Mouse (Mus musculus): ENCODE results near the gene 2700097O09Rik. TPM values are rescaled to one million over a fixed set of nuclear protein-coding genes. Genes with fewer than 3 reads are reported as not detected.

The 2700097O09Rik gene
- total and polyA plus RNA-seq, 2 experiments from 2014 or later, result 11.2 to 16.5 TPM

DNA sequence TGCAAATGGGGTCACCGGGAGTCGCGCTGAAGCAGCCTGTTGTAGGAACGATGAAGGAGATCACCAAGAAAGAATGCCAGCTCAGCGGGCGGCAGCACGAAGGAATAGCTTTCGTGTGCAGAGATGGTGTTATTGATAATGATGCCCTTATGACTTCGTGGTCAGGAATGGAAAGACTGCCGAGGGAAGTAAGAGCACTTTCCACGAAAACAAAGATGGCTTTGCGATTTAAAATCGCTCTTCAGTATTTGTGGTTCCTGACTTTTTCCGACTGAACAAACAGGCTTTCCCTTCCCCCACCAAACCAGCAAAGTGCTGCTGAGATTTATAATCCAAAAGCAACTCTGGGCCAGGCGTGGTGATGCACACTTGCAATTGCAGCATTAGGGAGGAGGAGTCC is 38.9 kb downstream of the 2700097O09Rik start:
- H3K4me1 ChIP-seq (ENCODE audit: insufficient read depth, low read length), result no peaks in the 10 kb centered on the region
- no peak for DNase-seq (ENCODE audit: low spot score)
- H3K36me3 ChIP-seq (ENCODE audit: insufficient read depth, low read length), result 0 out of 2 replicates have a peak, but pooled peaks cover 9% of the 10 kb centered on the region
- H3K4me3 ChIP-seq (ENCODE audit: low read length), result no peak overlapping the region
- H3K9ac ChIP-seq (replicated peaks; ENCODE audit: low read length), result no peak overlapping the region
- no peak for TF ChIP-seq CTCF (IDR thresholded peaks at IDR 0.05; ENCODE audit: low read depth)
- H3K4me2 ChIP-seq (ENCODE audit: low read depth, low read length), result no peak overlapping the region
- no peak overlapping the region for H3K27ac ChIP-seq
- 85% methylated on average over 15 of the region's 15 CpGs for WGBS
- no peaks in the 10 kb centered on the region for H3K27me3 ChIP-seq (ENCODE audit: insufficient read depth, low read length)
- ATAC-seq, result no peak
- no peaks in the 10 kb centered on the region for H3K9me3 ChIP-seq (ENCODE audit: low read length)

GRCm38 (mm10) chr12:55027088-55027487 is 52.8 kb downstream of the 2700097O09Rik start:
- DNase-seq (ENCODE audit: low spot score) (no peak), ATAC-seq (no peak)
- Histone ChIP-seq H3K27me3 (ENCODE audit: insufficient read depth, low read length) (no peaks in the 10 kb centered on the region), H3K9me3 (ENCODE audit: low read length) (no peaks in the 10 kb centered on the region), H3K4me2 (ENCODE audit: low read depth, low read length) (no peak overlapping the region), H3K4me1 (ENCODE audit: insufficient read depth, low read length) (no peaks in the 10 kb centered on the region), H3K9ac (replicated peaks; ENCODE audit: low read length) (no peak overlapping the region), H3K27ac (no peak overlapping the region), H3K36me3 (ENCODE audit: insufficient read depth, low read length) (no peaks in the 10 kb centered on the region), H3K4me3 (ENCODE audit: low read length) (no peak overlapping the region)
- no peak for TF ChIP-seq CTCF (IDR thresholded peaks at IDR 0.05; ENCODE audit: low read depth)
- WGBS, result 64% methylated on average over 3 of the region's 3 CpGs

- no peaks in the 10 kb centered on the region for H3K9me3 ChIP-seq (ENCODE audit: low read length)
- ATAC-seq, result no peak
- WGBS, result 81% methylated on average over 2 of the region's 2 CpGs
- H3K27ac ChIP-seq, result no peak overlapping the region
- H3K4me2 ChIP-seq (ENCODE audit: low read depth, low read length), result no peak overlapping the region
- no peaks in the 10 kb centered on the region for H3K4me1 ChIP-seq (ENCODE audit: insufficient read depth, low read length)
- DNase-seq (ENCODE audit: low spot score), result no peak
- H3K36me3 ChIP-seq (ENCODE audit: insufficient read depth, low read length), result no peaks in the 10 kb centered on the region
- no peak overlapping the region for H3K4me3 ChIP-seq (ENCODE audit: low read length)
- no peaks in the 10 kb centered on the region for H3K27me3 ChIP-seq (ENCODE audit: insufficient read depth, low read length)
- no peak for TF ChIP-seq CTCF (IDR thresholded peaks at IDR 0.05; ENCODE audit: low read depth)
- H3K9ac ChIP-seq (replicated peaks; ENCODE audit: low read length), result no peak overlapping the region
These were observed 56.6 kb downstream of the 2700097O09Rik start for GRCm38 (mm10) chr12:55023284-55023683.

DNA sequence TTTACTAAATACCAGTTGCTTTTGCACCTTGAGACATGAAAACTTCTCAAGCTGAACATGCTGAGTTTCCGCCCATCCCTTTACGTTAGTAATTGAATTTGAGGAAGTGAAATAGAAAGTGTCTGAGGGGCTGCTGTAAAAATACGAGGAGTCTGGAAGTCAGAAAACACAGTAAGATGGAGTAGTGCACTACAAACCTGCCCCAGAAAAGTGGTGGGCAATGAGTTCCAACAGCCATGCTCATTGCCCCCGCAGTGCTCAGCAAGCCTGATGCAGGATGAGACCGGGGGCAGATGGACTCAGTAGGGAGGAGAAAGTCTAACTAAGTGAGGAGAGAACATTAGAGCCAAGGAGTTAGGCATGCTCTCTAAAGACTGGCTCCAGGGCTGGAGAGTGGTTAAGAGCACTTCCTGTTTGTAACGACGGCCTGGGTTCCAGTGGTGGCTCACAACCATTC is 60.5 kb downstream of the 2700097O09Rik start:
- DNase-seq (ENCODE audit: low spot score) (no peak), ATAC-seq (no peak)
- no peak overlapping the region for H3K9ac ChIP-seq (replicated peaks; ENCODE audit: low read length)
- H3K36me3 ChIP-seq (ENCODE audit: insufficient read depth, low read length), result no peaks in the 10 kb centered on the region
- H3K27ac ChIP-seq, result no peak overlapping the region
- TF ChIP-seq CTCF (IDR thresholded peaks at IDR 0.05; ENCODE audit: low read depth), result no peak
- no peak overlapping the region for H3K4me2 ChIP-seq (ENCODE audit: low read depth, low read length)
- no peaks in the 10 kb centered on the region for H3K27me3 ChIP-seq (ENCODE audit: insufficient read depth, low read length)
- 87% methylated on average over 7 of the region's 7 CpGs for WGBS
- no peaks in the 10 kb centered on the region for H3K4me1 ChIP-seq (ENCODE audit: insufficient read depth, low read length)
- no peak overlapping the region for H3K4me3 ChIP-seq (ENCODE audit: low read length)
- H3K9me3 ChIP-seq (ENCODE audit: low read length), result no peaks in the 10 kb centered on the region

- DNase-seq (ENCODE audit: low spot score) (no peak), ATAC-seq (no peak)
- no peaks in the 10 kb centered on the region for H3K27me3 ChIP-seq (ENCODE audit: insufficient read depth, low read length)
- 58% methylated on average over 9 of the region's 9 CpGs for WGBS
- no peak overlapping the region for H3K27ac ChIP-seq
- H3K36me3 ChIP-seq (ENCODE audit: insufficient read depth, low read length), result no peaks in the 10 kb centered on the region
- TF ChIP-seq CTCF (IDR thresholded peaks at IDR 0.05; ENCODE audit: low read depth), result no peak
- H3K4me3 ChIP-seq (ENCODE audit: low read length), result no peak overlapping the region
- no peak overlapping the region for H3K9ac ChIP-seq (replicated peaks; ENCODE audit: low read length)
- H3K4me1 ChIP-seq (ENCODE audit: insufficient read depth, low read length), result no peaks in the 10 kb centered on the region
- no peak overlapping the region for H3K4me2 ChIP-seq (ENCODE audit: low read depth, low read length)
- no peaks in the 10 kb centered on the region for H3K9me3 ChIP-seq (ENCODE audit: low read length)
These were observed 62.7 kb downstream of the 2700097O09Rik start for GRCm38 (mm10) chr12:55017119-55017721.

DNA sequence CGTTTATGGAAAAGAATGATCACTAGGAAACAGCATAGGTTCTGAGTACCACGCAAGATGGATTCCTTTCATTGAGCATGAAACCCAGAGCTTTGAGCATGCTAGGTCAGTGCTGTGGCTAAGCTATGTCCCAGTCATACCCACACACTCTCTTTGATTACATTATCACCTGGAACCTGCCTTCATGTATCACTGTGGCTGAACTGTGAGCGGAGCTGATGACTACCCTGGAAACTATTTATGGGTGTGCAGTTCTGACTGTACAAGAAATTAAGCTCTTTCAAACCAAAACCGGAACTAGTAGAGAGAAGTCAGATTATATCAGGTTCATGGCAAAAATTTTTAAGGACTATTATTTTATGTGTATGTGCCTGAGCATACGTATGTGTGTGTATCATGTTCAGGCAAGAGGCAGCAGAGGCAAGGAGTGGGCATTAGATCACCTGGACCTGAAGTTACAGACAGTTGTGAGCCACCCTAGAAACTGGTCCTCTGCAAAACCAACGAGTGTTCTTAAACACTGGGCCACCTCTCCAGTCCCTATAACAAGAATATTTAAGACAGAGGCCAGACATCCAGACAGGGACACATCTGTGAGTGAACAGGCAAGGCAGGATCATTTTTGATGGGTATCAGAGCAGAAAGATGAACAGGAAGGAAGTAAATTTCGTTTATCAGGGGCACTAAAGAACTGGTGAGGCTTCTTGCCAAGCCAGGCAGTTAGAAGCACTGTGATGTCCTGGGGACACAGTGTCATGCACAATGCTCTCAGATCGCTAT is 63.4 kb downstream of the 2700097O09Rik start:
- no peak overlapping the region for H3K9ac ChIP-seq (replicated peaks; ENCODE audit: low read length)
- H3K4me1 ChIP-seq (ENCODE audit: insufficient read depth, low read length), result no peaks in the 10 kb centered on the region
- no peak overlapping the region for H3K4me3 ChIP-seq (ENCODE audit: low read length)
- H3K27me3 ChIP-seq (ENCODE audit: insufficient read depth, low read length), result no peaks in the 10 kb centered on the region
- H3K9me3 ChIP-seq (ENCODE audit: low read length), result no peaks in the 10 kb centered on the region
- WGBS, result 70% methylated on average over 8 of the region's 8 CpGs
- ATAC-seq (no peak), DNase-seq (ENCODE audit: low spot score) (no peak)
- H3K27ac ChIP-seq, result no peak overlapping the region
- no peaks in the 10 kb centered on the region for H3K36me3 ChIP-seq (ENCODE audit: insufficient read depth, low read length)
- no peak overlapping the region for H3K4me2 ChIP-seq (ENCODE audit: low read depth, low read length)
- TF ChIP-seq CTCF (IDR thresholded peaks at IDR 0.05; ENCODE audit: low read depth), result no peak

- Histone ChIP-seq H3K4me3 (ENCODE audit: low read length) (no peak overlapping the region), H3K36me3 (ENCODE audit: insufficient read depth, low read length) (no peaks in the 10 kb centered on the region), H3K27ac (no peak overlapping the region), H3K9me3 (ENCODE audit: low read length) (no peaks in the 10 kb centered on the region), H3K9ac (replicated peaks; ENCODE audit: low read length) (no peak overlapping the region), H3K27me3 (ENCODE audit: insufficient read depth, low read length) (no peaks in the 10 kb centered on the region), H3K4me2 (ENCODE audit: low read depth, low read length) (no peak overlapping the region), H3K4me1 (ENCODE audit: insufficient read depth, low read length) (no peaks in the 10 kb centered on the region)
- no peak for TF ChIP-seq CTCF (IDR thresholded peaks at IDR 0.05; ENCODE audit: low read depth)
- WGBS, result 88% methylated on average over 5 of the region's 5 CpGs
- DNase-seq (ENCODE audit: low spot score), result no peak
- ATAC-seq, result no peak
These were observed 64.5 kb downstream of the 2700097O09Rik start for GRCm38 (mm10) chr12:55015428-55015827.

Data from hindbrain, postnatal 0 days (tissue).